Mouse (Mus musculus) limb, embryonic 10.5 days (tissue): Measurements from ENCODE around the gene Myo5c. TPM values are rescaled to one million over a fixed set of nuclear protein-coding genes. Genes with fewer than 3 reads are reported as not detected.

Source experiments
- DNase-seq: peaks from one replicate; pipeline ENCODE4 v3.0.0-alpha.2; 2017; ENCODE audit warnings: low spot score
- H3K27ac ChIP-seq: fragments of 300-500 bp; sonication (generic); 2 replicates; pipeline ENCODE4 v1.5.1; 2016; ENCODE audit warnings: mild to moderate bottlenecking
- H3K27me3 ChIP-seq: fragments of 300-500 bp; sonication (generic); 2 replicates; pipeline ENCODE4 v1.6.1; 2016; ENCODE audit warnings: low read depth, mild to moderate bottlenecking; ENCODE audit not compliant: poor library complexity, severe bottlenecking
- H3K36me3 ChIP-seq: fragments of 300-500 bp; sonication (generic); 2 replicates; pipeline ENCODE4 v1.6.1; 2016; ENCODE audit warnings: mild to moderate bottlenecking, moderate library complexity
- H3K4me1 ChIP-seq: fragments of 300-500 bp; sonication (generic); 2 replicates; pipeline ENCODE4 v1.6.1; 2016
- H3K4me3 ChIP-seq: fragments of 300-500 bp; sonication (generic); 2 replicates; pipeline ENCODE4 v1.5.1; 2016; ENCODE audit warnings: mild to moderate bottlenecking, moderate library complexity
- H3K9me3 ChIP-seq: fragments of 300-500 bp; sonication (generic); replicated peaks from 2 replicates; pipeline ENCODE4 v1.6.1; 2016; ENCODE audit warnings: mild to moderate bottlenecking
- WGBS: fragments of 180-500 bp; shearing (Covaris S2); methylation state at CpG from one replicate; pipeline ENCODE4 v1.1.7; 2016; 5-methylcytosine and 5-hydroxymethylcytosine counted together
- polyA plus RNA-seq: library from polyadenylated mRNA; unstranded; fragments of >200 nt; fragmentation: Nextera tagmentation; extraction: Ambion mirVana; gene quantifications from 2 replicates; pipeline ENCODE4 v1.2.1, GENCODE M21; 2016

Gene Myo5c
- polyA plus RNA-seq, 1 experiment from 2014 or later = 0.41 TPM

DNA sequence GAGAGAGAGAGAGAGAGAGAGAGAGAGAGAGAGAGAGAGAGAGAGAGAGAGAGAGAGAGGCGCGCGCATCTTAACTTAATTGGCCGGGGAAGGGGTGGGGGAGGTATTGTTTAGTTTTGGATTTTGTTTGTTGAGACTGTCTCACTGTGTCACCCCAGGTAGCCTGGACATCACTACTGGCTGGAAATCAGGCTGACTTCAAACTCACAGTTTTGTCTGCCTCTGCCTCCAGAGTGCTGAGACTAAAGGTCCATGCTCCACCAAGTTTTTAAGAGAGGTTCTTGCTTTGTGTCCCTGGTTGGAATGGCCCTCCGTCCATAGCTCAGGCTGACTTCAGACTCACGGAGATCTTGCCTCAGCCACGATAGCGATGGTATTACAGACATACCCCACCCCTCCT lies 1.0 kb downstream of the Myo5c start:
- Histone ChIP-seq H3K27ac (no peak overlapping the region), H3K36me3 (no peaks in the 10 kb centered on the region), H3K4me1 (peaks cover 9% of the 10 kb centered on the region), H3K27me3 (peaks cover 55% of the 10 kb centered on the region), H3K4me3 (no peak overlapping the region), H3K9me3 (no peaks in the 10 kb centered on the region)
- no peak for DNase-seq
- 37% methylated on average over 8 of the region's 8 CpGs for WGBS

DNA sequence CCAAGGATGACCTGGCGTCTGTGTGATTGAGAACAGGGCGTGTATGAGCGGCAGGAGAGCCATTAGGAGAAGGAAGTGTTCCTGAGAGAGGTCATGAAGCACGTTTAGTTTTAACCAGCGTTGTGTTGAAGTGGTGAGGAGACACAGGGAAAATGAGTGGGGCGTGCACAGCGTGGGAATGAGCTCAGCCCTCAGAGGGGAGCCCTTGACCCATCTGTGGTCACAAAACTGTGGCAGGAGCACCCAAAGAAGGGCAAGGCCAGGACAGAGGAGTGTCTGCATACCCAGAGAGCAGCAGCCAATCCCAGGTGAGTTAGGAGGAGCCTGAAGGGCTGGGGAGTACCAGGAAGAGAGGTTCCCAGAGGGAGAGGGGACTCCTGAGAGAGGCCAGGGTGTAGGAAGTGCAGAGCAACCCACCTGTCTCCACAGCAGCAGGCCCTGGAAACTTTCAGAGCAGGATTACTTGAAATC lies 2.5 kb downstream of the Myo5c start:
- H3K4me1 ChIP-seq = peaks cover 9% of the 10 kb centered on the region
- H3K4me3 ChIP-seq = no peak overlapping the region
- peaks cover 55% of the 10 kb centered on the region for H3K27me3 ChIP-seq
- DNase-seq = no peak
- WGBS = 17% methylated on average over 7 of the region's 7 CpGs
- no peak overlapping the region for H3K27ac ChIP-seq
- H3K9me3 ChIP-seq = no peaks in the 10 kb centered on the region
- H3K36me3 ChIP-seq = no peaks in the 10 kb centered on the region

DNA sequence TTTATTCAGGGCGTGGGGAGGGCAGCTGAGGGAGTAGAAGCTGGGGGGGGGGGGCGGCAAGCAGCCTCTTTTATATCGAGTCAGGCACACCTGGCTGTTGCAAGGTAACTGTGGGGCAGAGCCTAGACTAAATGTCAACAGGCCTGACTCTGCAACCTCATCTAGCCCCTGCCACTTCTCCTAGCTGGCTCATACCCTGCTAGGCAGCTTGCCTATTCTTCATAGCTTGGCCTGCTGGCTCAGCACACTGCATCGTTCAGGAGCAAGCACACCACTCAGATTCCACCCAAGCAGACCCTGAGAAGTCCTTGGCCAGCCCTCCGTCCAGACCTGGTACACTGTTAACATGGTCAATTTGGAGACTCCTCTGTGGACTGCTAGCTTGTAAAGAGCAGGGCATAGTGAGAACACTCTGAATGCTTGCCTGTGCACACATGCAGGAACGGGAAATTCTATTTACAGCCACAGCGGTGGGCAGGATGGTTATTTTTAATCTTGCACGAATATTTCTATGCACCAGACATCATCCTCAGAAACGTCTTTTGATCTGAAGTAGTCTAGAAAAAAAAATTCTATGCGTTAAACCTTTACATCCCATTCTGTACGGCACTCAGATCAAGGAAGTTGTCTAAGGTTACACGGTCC lies 3.3 kb downstream of the Myo5c start:
- H3K36me3 ChIP-seq = no peaks in the 10 kb centered on the region
- no peaks in the 10 kb centered on the region for H3K9me3 ChIP-seq
- no peak overlapping the region for H3K27ac ChIP-seq
- DNase-seq = no peak
- H3K4me3 ChIP-seq = no peak overlapping the region
- peaks cover 51% of the 10 kb centered on the region for H3K27me3 ChIP-seq
- WGBS = 77% methylated on average over 12 of the region's 12 CpGs
- peaks cover 9% of the 10 kb centered on the region for H3K4me1 ChIP-seq

DNA sequence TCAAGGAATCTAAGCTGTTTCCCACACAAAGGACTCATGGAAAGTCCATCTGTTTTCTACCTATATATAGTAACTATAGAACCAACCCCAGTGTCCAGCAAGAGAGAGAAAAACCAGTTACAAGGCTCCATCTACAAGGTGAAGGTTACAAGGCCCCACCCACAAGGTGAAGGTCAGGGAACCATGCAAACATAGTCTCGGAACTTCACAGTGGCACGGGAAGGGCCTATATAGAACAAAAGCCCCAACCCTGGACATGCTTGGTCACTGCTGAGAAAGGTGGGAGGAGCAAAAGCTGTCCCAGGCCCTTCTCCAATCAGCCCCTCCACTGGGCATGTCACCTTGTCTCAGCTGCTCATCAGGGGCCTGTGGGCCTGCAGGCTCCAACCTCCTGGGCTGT lies 3.9 kb downstream of the Myo5c start:
- no peaks in the 10 kb centered on the region for H3K9me3 ChIP-seq
- no peak for DNase-seq
- no peaks in the 10 kb centered on the region for H3K36me3 ChIP-seq
- H3K4me3 ChIP-seq = no peak overlapping the region
- H3K27me3 ChIP-seq = peaks cover 45% of the 10 kb centered on the region
- H3K27ac ChIP-seq = no peak overlapping the region
- 69% methylated on average over 2 of the region's 2 CpGs for WGBS
- peaks cover 9% of the 10 kb centered on the region for H3K4me1 ChIP-seq

DNA sequence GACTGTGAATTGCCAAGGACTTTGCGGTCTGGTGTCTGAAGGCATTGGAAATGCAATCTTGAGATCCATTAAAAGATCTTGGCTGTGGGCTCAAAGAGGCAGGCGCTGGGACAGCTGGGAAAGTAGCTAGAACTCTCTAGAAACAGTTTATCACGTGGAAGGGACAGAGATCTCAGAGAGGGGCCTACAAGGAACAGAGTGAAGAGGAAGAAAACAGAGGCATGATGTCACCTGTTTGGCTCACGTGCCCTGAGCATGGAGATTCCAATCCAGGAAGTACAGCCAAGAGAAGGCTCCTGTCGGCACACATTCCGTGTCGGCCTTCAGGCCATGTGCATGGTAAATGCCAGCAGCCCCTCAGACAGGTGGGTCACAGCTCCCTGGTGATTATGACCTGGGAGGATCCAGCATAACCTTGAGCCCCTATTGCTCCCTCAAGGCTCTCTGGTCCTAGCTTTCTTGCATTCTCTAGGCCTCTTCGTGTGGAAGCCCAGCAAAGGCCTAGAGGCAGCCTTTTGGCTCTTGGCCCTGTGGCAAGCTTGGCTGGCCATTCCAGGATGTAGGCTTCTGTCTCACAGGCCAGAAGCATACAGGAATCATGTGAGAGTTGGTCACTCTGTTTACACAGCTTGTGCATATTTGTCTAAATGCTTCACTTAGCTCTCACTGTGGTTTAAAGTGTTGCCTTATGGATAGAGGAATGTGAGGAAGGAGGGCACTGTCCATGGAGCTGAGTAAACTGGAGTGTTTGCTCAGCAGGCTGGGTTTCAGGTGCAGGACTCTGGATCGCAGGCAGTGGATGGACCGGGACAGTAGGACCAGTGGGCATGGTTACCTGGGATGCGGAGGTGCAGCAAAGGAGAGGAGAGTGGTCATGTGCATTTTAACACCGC lies 4.8 kb downstream of the Myo5c start:
- Histone ChIP-seq H3K36me3 (no peaks in the 10 kb centered on the region), H3K4me3 (no peak overlapping the region), H3K27ac (no peak overlapping the region), H3K4me1 (peaks cover 8% of the 10 kb centered on the region), H3K9me3 (no peaks in the 10 kb centered on the region), H3K27me3 (peaks cover 35% of the 10 kb centered on the region)
- WGBS = 91% methylated on average over 12 of the region's 12 CpGs
- DNase-seq = no peak

DNA sequence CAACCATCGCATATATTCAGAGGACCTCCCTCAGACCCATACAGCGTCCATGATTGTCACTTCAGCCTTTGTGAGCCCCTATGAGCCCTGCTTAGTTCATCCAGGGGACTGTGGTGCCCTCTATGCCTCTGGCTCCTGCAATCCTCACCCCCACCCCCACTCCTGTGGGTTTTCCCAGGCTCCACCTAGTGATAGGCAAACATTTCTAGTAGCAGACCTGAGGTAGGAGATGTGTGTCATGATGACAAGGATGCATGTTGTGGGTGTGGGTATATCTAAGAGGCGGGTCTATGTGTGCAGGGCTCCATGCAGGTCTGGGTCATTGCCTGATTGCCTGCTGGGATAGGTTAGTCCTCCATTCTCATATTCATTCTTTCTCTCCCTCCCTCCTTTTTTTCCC lies 6.4 kb downstream of the Myo5c start:
- H3K4me3 ChIP-seq = no peak overlapping the region
- no peak for DNase-seq
- H3K4me1 ChIP-seq = peaks cover 5% of the 10 kb centered on the region; the same call in 1 of the 2 replicates
- no peaks in the 10 kb centered on the region for H3K9me3 ChIP-seq
- 83% methylated on average over 3 of the region's 3 CpGs for WGBS
- no peak overlapping the region for H3K27ac ChIP-seq
- H3K27me3 ChIP-seq = peaks cover 20% of the 10 kb centered on the region
- H3K36me3 ChIP-seq = no peaks in the 10 kb centered on the region

DNA sequence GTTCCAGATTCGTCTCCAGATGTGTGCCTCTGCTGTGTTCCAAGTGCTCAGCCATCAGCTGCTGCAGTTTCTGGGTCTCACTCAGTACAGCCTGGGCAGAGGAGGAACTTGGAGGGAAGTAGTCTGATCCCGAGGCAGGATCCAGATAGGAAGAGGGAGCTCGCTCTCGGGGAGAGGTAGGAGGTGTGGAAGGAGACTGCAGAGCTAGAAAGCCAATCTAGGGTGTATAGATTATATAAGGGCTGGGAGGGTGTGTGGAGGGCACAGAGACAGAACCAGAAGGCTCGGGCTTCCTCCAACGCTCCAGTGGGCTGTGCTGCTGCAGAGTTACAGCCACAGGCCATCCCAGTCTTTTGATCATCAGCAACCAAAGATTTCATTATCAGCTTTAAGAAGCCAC lies 11.2 kb downstream of the Myo5c start:
- H3K36me3 ChIP-seq = no peaks in the 10 kb centered on the region
- H3K27ac ChIP-seq = no peak overlapping the region; the same call in 1 of the 2 replicates
- H3K9me3 ChIP-seq = no peaks in the 10 kb centered on the region
- no peak for DNase-seq
- 81% methylated on average over 6 of the region's 6 CpGs for WGBS
- no peaks in the 10 kb centered on the region for H3K27me3 ChIP-seq
- no peak overlapping the region for H3K4me3 ChIP-seq
- peaks cover 15% of the 10 kb centered on the region for H3K4me1 ChIP-seq

DNA sequence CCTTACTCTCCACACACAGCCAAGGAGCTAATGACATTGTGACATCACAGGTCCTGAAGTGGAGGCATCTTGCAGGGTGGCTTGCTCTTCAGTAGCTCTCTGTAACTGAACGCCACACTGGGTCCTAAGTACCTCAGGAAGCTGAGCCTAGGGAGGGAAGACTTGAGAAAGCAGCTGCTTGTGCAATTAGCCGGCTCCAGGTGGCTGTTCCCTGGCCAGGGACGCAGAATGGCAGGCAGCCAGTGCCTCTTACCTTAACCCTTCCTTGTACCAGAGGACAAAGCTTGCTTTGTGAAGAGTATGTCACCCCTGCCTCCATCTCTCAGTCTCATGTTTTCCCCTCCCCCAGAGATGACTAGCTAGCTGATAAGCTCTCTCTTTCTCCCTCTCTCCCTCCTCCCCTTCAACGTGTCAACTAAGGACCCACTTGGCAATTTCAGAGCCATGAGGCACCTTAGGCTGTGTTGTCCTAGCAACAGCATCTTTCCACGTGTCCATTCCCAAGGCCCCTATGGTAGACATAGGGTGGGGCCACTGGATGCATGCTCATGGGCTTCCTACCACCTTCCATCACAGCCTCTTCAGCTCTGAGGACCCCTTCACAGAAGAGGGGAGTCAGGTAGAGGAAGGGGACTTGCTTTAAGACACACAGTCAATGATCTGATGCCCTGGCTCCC lies 12.0 kb downstream of the Myo5c start:
- DNase-seq = no peak
- WGBS = 40% methylated on average over 5 of the region's 5 CpGs

DNA sequence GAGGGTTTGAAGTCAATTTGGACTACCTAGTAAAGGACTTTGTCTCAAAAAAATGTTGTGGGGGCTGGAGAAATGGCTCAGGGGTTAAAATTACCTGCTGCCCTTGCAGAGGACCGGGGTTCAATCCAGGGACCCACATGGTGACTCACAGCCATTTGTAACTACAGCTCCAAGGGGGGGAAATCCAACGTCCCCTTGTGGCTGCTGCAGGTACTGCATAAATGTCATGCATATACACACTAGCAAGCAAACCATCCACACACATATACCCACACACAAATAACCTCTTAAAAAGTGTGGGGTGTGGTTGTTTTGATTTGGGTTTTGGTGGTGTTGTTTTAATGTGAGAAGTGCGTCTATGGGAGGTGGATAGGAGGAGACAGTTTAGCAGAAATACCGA lies 12.7 kb downstream of the Myo5c start:
- DNase-seq = no peak
- Histone ChIP-seq H3K4me3 (no peak overlapping the region), H3K4me1 (peaks cover 15% of the 10 kb centered on the region), H3K36me3 (no peaks in the 10 kb centered on the region), H3K27me3 (no peaks in the 10 kb centered on the region), H3K27ac (peak overlapping the region; percentile 26; the same call in 1 of the 2 replicates), H3K9me3 (no peaks in the 10 kb centered on the region)
- 77% methylated on average over 4 of the region's 4 CpGs for WGBS

More for the DNA sequence above, 12.0 kb downstream of the Myo5c start:
- Histone ChIP-seq H3K4me1 (peaks cover 15% of the 10 kb centered on the region), H3K9me3 (no peaks in the 10 kb centered on the region), H3K36me3 (no peaks in the 10 kb centered on the region), H3K27me3 (no peaks in the 10 kb centered on the region), H3K27ac (peak overlapping the region; percentile 26; the same call in 1 of the 2 replicates), H3K4me3 (no peak overlapping the region)

DNA sequence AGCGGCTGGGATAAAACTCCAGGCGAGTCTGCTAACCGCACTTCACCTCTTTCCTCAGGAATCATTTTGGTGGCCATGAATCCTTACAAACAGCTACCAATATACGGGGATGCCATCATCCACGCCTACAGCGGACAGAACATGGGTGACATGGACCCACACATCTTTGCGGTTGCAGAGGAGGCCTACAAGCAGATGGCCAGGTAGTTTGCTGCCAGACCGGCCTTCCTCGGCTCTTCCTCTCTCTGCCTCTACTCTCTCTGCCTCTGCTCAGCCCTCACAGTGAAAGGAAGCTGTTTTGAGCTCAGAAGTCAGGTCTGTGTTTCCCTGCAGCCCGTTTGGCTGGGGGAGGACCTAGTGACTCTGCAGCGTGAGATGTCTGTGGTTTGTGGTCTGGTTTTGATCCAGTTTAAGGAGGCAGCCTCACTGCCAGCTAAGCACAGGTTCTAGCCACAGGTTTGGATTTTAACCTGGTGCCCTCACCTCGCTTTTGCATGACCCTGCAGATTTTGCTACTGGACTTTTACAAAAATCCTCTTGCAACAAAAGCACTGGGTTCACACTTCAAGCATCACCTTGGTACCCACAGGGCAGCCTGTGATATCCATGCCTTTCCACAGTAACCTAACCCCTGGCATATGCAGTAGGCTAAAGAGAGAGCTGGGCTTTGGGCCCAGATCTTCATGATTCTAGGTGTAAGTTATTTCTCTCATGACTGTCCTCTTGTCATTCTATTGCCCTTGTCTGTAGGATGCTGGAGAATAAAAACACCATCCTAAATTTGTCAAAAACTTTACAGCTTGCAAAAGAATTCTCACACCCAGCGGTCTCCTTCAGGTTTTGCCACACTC lies 14.5 kb downstream of the Myo5c start:
- H3K4me3 ChIP-seq = no peak overlapping the region
- H3K27ac ChIP-seq = no peak overlapping the region
- peaks cover 15% of the 10 kb centered on the region for H3K4me1 ChIP-seq
- 88% methylated on average over 13 of the region's 13 CpGs for WGBS
- H3K36me3 ChIP-seq = no peaks in the 10 kb centered on the region
- no peak for DNase-seq
- H3K9me3 ChIP-seq = no peaks in the 10 kb centered on the region
- H3K27me3 ChIP-seq = no peaks in the 10 kb centered on the region

DNA sequence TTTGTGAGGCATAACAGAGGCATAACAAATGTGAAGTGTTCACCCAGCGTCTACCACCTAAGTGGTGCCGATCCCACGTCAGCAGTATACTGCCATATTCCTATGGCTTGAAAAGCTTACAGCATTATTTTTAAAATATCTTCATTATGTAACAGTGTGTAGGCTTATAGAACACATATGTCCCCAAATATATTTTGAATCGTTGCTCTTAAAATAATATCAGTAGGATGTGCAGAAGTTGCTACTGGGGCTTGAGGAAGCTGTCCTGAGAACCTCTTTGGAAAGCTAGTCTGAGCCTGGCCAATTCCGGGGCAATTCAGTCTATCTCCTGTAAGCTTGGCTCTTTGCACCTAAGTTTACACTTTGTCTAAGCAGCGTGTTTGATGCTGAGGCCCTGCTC lies 16.1 kb downstream of the Myo5c start:
- DNase-seq = no peak
- whole genome bisulfite sequencing = 84% methylated on average over 6 of the region's 6 CpGs
- H3K36me3 ChIP-seq = no peaks in the 10 kb centered on the region
- no peak overlapping the region for H3K4me3 ChIP-seq
- no peaks in the 10 kb centered on the region for H3K27me3 ChIP-seq
- H3K4me1 ChIP-seq = peaks cover 14% of the 10 kb centered on the region
- H3K9me3 ChIP-seq = no peaks in the 10 kb centered on the region
- no peak overlapping the region for H3K27ac ChIP-seq

DNA sequence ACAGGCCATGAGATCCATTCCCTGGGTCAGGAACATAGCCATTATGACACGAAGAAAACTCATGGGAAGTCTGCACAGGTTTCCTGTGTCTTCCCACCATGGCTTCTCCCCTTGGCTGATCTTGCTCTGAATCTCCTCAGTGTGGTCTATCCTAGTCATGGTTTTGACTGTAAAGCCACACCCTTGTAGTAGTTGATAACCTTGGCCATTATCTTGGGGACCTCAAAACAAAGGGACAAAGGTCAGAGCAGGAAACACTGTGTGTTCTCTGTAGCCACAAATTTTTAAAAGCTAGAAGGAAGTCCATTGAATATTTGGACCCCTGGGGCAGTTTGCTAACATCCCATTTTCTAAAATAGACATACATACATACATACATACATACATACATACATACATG lies 16.5 kb downstream of the Myo5c start:
- no peaks in the 10 kb centered on the region for H3K36me3 ChIP-seq
- WGBS = 79% methylated on average over 1 of the region's 1 CpGs
- DNase-seq = no peak
- H3K4me3 ChIP-seq = no peak overlapping the region
- no peaks in the 10 kb centered on the region for H3K9me3 ChIP-seq
- no peak overlapping the region for H3K27ac ChIP-seq
- H3K4me1 ChIP-seq = peaks cover 9% of the 10 kb centered on the region
- no peaks in the 10 kb centered on the region for H3K27me3 ChIP-seq
